Mouse (Mus musculus): ENCODE measurements at regions not wholly inside any gene's neighbourhood (a gene's known extent, or its start where the extent isn't known, plus 50 kb on each side); places are given as distances from the start of the nearest gene placed in this dataset.

DNA sequence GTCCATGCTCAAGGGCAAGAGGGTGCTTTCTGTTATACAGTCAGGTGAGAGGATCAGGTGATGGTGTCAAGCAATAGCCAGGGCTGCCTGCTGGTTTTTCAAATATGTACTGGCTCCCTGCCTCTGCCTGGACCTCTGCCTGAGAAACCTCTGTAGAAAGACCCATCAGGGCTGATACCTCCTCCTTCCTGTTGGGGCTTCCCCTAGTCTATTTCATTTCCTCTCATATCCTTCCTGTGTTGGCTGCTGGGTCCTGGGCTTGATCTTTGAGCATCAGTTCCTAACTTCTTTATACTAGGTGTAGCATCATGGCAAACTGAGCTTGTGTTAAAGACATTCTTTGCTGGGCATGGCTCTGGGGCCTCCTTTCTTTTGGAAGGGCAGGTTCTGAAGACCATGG, 89.5 kb downstream of the Tmem38b start:
- H3K27ac ChIP-seq (replicated peaks) = no peak overlapping the region
- ATAC-seq (ENCODE audit: low FRiP score, low read depth) = no peak
- H3K4me2 ChIP-seq (replicated peaks) = no peak overlapping the region
- no peak overlapping the region for H3K9ac ChIP-seq (replicated peaks)
- no peaks in the 10 kb centered on the region for H3K4me1 ChIP-seq
- no peaks in the 10 kb centered on the region for H3K36me3 ChIP-seq
- H3K27me3 ChIP-seq = no peaks in the 10 kb centered on the region
- H3K4me3 ChIP-seq = no peak overlapping the region
- H3K9me3 ChIP-seq = no peaks in the 10 kb centered on the region

DNA sequence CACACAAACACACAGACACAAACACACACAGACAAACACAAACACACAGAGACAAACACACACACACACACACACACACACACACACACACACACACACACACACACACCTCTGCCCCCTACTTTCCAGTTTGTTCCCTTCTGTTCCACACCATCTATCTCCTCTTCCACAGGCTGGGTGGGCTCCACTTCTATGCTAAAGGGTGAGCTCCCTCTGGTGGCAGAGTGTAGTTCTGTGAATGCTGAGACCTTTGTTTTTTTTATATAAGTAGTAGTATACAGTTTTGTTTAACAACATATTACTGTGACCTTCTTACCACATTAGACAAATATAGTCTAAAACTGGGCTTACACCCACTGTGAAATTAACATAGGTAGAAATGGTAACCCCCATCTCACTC, 93.3 kb downstream of the Tmem38b start:
- 0 out of 2 replicates have a peak, but pooled peaks have one; percentile 23 for ATAC-seq (ENCODE audit: low FRiP score, low read depth)
- Histone ChIP-seq H3K9me3 (no peaks in the 10 kb centered on the region), H3K4me1 (no peaks in the 10 kb centered on the region)

DNA sequence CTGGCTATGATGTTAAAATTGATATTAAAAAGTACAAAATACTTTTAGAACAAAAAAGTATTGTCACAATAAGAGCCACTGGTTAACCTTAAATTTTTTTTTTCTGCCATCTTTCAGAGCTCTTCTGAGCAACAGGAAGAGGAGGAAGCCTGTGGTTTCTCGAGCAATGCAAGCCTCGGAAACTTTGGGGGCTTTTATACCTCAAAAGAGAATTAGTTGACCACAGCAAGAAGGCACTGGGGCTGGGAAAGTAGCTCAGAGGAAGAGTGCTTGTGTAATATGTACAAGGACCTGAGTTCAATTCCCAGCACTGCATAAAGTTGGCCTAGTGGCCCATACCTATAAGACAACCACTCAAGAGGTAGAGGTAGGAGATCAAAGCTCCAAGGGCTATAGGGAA, 94.7 kb downstream of the Tmem38b start:
- Histone ChIP-seq H3K27me3 (no peaks in the 10 kb centered on the region), H3K4me2 (replicated peaks) (no peak overlapping the region), H3K9me3 (no peaks in the 10 kb centered on the region), H3K4me3 (no peak overlapping the region), H3K9ac (replicated peaks) (no peak overlapping the region), H3K4me1 (no peaks in the 10 kb centered on the region), H3K27ac (replicated peaks) (no peak overlapping the region), H3K36me3 (no peaks in the 10 kb centered on the region)
- ATAC-seq (ENCODE audit: low FRiP score, low read depth) = no peak
- WGBS = 84% methylated on average over 2 of the region's 2 CpGs

More for the DNA sequence above, 93.3 kb downstream of the Tmem38b start:
- Histone ChIP-seq H3K27ac (replicated peaks) (no peak overlapping the region), H3K4me2 (replicated peaks) (no peak overlapping the region), H3K4me3 (no peak overlapping the region), H3K9ac (replicated peaks) (no peak overlapping the region), H3K27me3 (no peaks in the 10 kb centered on the region), H3K36me3 (no peaks in the 10 kb centered on the region)

DNA sequence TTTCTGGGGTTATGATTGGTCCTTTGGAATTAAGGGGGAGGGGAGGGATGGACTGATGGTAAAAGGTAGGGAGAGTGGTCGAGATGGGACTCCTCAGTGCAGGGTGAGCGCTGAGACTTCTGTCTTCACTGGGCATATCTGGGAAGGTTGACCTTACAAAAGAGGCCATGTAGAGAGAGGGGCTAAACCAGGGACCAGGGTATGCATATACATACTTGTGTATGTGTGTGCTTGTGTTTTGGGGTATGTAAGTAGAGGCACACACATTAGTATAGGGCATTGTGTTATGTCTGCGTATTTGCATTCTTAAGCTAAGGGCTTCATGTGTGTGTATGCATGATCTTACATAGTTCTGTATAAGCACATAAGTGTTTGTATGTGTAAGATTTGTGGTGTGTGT, 105.2 kb downstream of the Tmem38b start:
- H3K4me2 ChIP-seq (replicated peaks) = no peak overlapping the region
- no peak overlapping the region for H3K9ac ChIP-seq (replicated peaks)
- H3K27ac ChIP-seq (replicated peaks) = no peak overlapping the region
- peak; percentile 44; the same call in 1 of the 2 replicates for ATAC-seq (ENCODE audit: low FRiP score, low read depth)
- 86% methylated on average over 3 of the region's 3 CpGs for WGBS
- no peaks in the 10 kb centered on the region for H3K36me3 ChIP-seq
- no peak overlapping the region for H3K4me3 ChIP-seq
- peaks cover 6% of the 10 kb centered on the region; the same call in 1 of the 2 replicates for H3K27me3 ChIP-seq
- no peaks in the 10 kb centered on the region for H3K9me3 ChIP-seq
- H3K4me1 ChIP-seq = peaks cover 6% of the 10 kb centered on the region

- 16% methylated on average over 10 of the region's 10 CpGs for WGBS
- peak overlapping the region; percentile 21 for H3K4me3 ChIP-seq
- H3K9me3 ChIP-seq = no peaks in the 10 kb centered on the region
- H3K4me2 ChIP-seq (replicated peaks) = peak overlapping the region; percentile 42
- peaks cover 6% of the 10 kb centered on the region for H3K4me1 ChIP-seq
- peak; percentile 90 for ATAC-seq (ENCODE audit: low FRiP score, low read depth)
- no peak overlapping the region for H3K9ac ChIP-seq (replicated peaks)
- H3K27me3 ChIP-seq = peaks cover 6% of the 10 kb centered on the region; the same call in 1 of the 2 replicates
- no peaks in the 10 kb centered on the region for H3K36me3 ChIP-seq
- H3K27ac ChIP-seq (replicated peaks) = no peak overlapping the region
Measured at GRCm38 (mm10) chr4:53931499-53931898, 105.7 kb downstream of the Tmem38b start.

GRCm38 (mm10) chr4:53935306-53935705, 109.5 kb downstream of the Tmem38b start:
- Histone ChIP-seq H3K27me3 (no peaks in the 10 kb centered on the region), H3K4me2 (replicated peaks) (no peak overlapping the region), H3K9me3 (no peaks in the 10 kb centered on the region), H3K4me3 (no peak overlapping the region), H3K36me3 (no peaks in the 10 kb centered on the region), H3K9ac (replicated peaks) (no peak overlapping the region), H3K27ac (replicated peaks) (no peak overlapping the region), H3K4me1 (peaks cover 6% of the 10 kb centered on the region)
- ATAC-seq (ENCODE audit: low FRiP score, low read depth) = no peak
- 83% methylated on average over 5 of the region's 5 CpGs for WGBS

GRCm38 (mm10) chr4:53948736-53949135, 122.9 kb downstream of the Tmem38b start:
- WGBS = 89% methylated on average over 7 of the region's 7 CpGs
- Histone ChIP-seq H3K4me3 (no peak overlapping the region), H3K36me3 (no peaks in the 10 kb centered on the region), H3K9ac (replicated peaks) (no peak overlapping the region), H3K27me3 (no peaks in the 10 kb centered on the region), H3K27ac (replicated peaks) (no peak overlapping the region), H3K9me3 (no peaks in the 10 kb centered on the region), H3K4me1 (peaks cover 22% of the 10 kb centered on the region), H3K4me2 (replicated peaks) (no peak overlapping the region)
- no peak for ATAC-seq (ENCODE audit: low FRiP score, low read depth)

DNA sequence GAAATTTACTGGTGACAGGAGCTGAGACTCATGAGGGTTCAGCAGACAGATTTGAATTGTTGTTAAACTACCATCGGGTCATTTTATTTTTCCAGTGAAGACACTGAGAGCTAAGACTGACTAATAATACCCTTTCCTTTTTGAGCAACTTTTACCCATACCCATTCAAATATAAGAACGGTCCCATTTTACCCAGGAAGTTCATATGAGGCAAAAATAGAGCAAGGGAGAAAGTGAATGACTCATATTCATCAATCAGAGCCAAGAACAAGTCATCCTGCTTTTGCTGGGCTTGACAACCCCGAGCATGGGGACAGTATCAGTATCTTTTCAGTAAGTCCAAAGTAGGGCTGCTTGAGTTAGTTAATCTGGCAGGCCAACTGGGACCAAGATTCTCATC, 123.3 kb downstream of the Tmem38b start:
- Histone ChIP-seq H3K9ac (replicated peaks) (no peak overlapping the region), H3K27me3 (no peaks in the 10 kb centered on the region), H3K4me3 (no peak overlapping the region), H3K4me1 (peaks cover 22% of the 10 kb centered on the region), H3K4me2 (replicated peaks) (no peak overlapping the region), H3K9me3 (no peaks in the 10 kb centered on the region), H3K36me3 (no peaks in the 10 kb centered on the region), H3K27ac (replicated peaks) (no peak overlapping the region)
- WGBS = 97% methylated on average over 3 of the region's 3 CpGs
- no peak for ATAC-seq (ENCODE audit: low FRiP score, low read depth)

DNA sequence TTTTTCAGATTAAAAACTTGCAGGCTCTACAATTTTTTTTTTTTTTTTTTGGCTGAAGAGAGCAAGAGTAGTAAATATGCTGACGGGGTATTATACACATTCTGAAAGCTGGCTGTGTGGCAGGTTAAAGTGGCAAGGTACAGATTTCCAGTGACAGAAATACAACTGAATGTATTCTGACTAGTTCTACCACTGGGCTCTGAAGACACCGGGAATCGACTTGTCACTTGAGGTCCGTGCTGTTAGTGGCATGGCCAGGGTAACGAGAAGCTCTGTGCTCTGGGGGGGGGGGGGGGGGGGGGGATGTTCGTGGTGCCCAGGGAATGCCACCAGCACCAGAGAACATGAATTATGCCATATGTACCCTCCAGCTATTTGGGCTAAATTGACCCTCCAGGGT, 124.7 kb downstream of the Tmem38b start:
- no peak overlapping the region for H3K4me3 ChIP-seq
- no peak overlapping the region for H3K27ac ChIP-seq (replicated peaks)
- 44% methylated on average over 6 of the region's 6 CpGs for WGBS
- H3K4me2 ChIP-seq (replicated peaks) = no peak overlapping the region
- no peaks in the 10 kb centered on the region for H3K27me3 ChIP-seq
- no peaks in the 10 kb centered on the region for H3K36me3 ChIP-seq
- no peaks in the 10 kb centered on the region for H3K9me3 ChIP-seq
- peak; percentile 23; the same call in 1 of the 2 replicates for ATAC-seq (ENCODE audit: low FRiP score, low read depth)
- H3K4me1 ChIP-seq = peaks cover 22% of the 10 kb centered on the region
- no peak overlapping the region for H3K9ac ChIP-seq (replicated peaks)

- Histone ChIP-seq H3K4me2 (replicated peaks) (no peak overlapping the region), H3K4me1 (peaks cover 22% of the 10 kb centered on the region), H3K36me3 (no peaks in the 10 kb centered on the region), H3K27me3 (no peaks in the 10 kb centered on the region), H3K4me3 (no peak overlapping the region), H3K9ac (replicated peaks) (no peak overlapping the region), H3K9me3 (no peaks in the 10 kb centered on the region), H3K27ac (replicated peaks) (peak overlapping the region; percentile 35; the same call in 1 of the 2 replicates)
- ATAC-seq (ENCODE audit: low FRiP score, low read depth) = 0 out of 2 replicates have a peak, but pooled peaks have one; percentile 44
- 7% methylated on average over 3 of the region's 3 CpGs for WGBS
Measured at GRCm38 (mm10) chr4:53951003-53951733, 125.3 kb downstream of the Tmem38b start.

GRCm38 (mm10) chr4:53951734-53952109, 125.9 kb downstream of the Tmem38b start:
- WGBS = 33% methylated on average over 5 of the region's 5 CpGs
- H3K27ac ChIP-seq (replicated peaks) = peak overlapping the region; percentile 56; the same call in 1 of the 2 replicates
- H3K36me3 ChIP-seq = no peaks in the 10 kb centered on the region

GRCm38 (mm10) chr4:53952288-53952687, 126.4 kb downstream of the Tmem38b start:
- 3% methylated on average over 3 of the region's 3 CpGs for WGBS
- H3K9me3 ChIP-seq = no peaks in the 10 kb centered on the region
- peaks cover 22% of the 10 kb centered on the region for H3K4me1 ChIP-seq
- ATAC-seq (ENCODE audit: low FRiP score, low read depth) = no peak
- H3K27ac ChIP-seq (replicated peaks) = peak overlapping the region; percentile 56; the same call in 1 of the 2 replicates
- H3K9ac ChIP-seq (replicated peaks) = no peak overlapping the region
- no peaks in the 10 kb centered on the region for H3K27me3 ChIP-seq
- no peak overlapping the region for H3K4me3 ChIP-seq
- no peak overlapping the region for H3K4me2 ChIP-seq (replicated peaks)
- no peaks in the 10 kb centered on the region for H3K36me3 ChIP-seq

More at GRCm38 (mm10) chr4:53951734-53952109, 125.9 kb downstream of the Tmem38b start:
- Histone ChIP-seq H3K9ac (replicated peaks) (no peak overlapping the region), H3K9me3 (no peaks in the 10 kb centered on the region), H3K4me2 (replicated peaks) (no peak overlapping the region), H3K4me1 (peaks cover 22% of the 10 kb centered on the region), H3K27me3 (no peaks in the 10 kb centered on the region), H3K4me3 (no peak overlapping the region)
- no peak for ATAC-seq (ENCODE audit: low FRiP score, low read depth)

GRCm38 (mm10) chr4:53962458-53962857, 136.6 kb downstream of the Tmem38b start:
- 65% methylated on average over 3 of the region's 3 CpGs for WGBS
- H3K27me3 ChIP-seq = no peaks in the 10 kb centered on the region
- no peaks in the 10 kb centered on the region for H3K4me1 ChIP-seq
- no peak for ATAC-seq (ENCODE audit: low FRiP score, low read depth)
- H3K9me3 ChIP-seq = peaks cover 6% of the 10 kb centered on the region; the same call in 1 of the 2 replicates
- no peak overlapping the region for H3K4me2 ChIP-seq (replicated peaks)
- no peak overlapping the region for H3K27ac ChIP-seq (replicated peaks)
- no peak overlapping the region for H3K4me3 ChIP-seq
- H3K36me3 ChIP-seq = no peaks in the 10 kb centered on the region
- no peak overlapping the region for H3K9ac ChIP-seq (replicated peaks)

Measured in midbrain, embryonic 12.5 days (tissue).